Mouse (Mus musculus) cerebellum, adult 18-20 months (tissue): ENCODE measurements around the gene Creb3l1.

ENCODE experiments used
- DNase-seq, 2 experiments: peaks; one replicate each; pipeline ENCODE4 v3.0.0; 2021

The Creb3l1 gene

DNA sequence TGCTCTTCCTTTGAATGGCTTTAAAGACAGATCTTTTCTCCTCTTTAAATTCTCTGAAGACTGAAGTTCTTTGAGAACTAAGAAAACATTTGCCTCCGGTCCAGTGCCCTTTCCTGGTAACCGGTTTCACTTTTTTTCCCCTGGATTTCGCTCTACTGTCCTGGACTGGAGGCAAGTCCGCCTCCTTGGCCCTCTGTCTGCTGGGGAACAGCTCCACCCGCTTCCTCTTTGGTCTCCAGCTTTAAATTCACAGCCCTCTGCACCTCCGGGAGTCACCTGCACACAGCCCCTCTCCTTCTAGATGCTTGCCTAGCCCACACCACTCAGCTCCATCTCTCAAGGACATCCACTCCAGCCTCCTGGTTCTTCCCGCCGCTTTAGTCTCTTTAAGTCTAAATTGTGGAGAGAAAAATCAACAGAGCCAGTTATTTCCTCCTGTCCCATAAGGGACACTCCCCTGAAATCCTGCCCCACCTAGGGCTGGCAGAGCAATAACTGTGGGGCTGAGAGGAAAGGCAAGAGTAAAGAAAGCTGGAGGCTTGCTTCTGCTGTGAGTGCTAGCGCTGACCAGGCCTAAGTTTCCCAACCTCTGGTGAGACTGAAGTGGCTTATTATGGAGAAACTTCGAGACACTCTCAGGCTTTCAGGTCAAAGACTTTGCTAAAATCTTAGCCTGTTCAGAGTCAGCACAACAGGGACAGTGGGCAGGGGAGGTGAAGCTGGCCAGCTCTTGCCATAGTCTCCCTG, 5.3 kb upstream of the Creb3l1 start:
- DNase-seq, result no peak

DNA sequence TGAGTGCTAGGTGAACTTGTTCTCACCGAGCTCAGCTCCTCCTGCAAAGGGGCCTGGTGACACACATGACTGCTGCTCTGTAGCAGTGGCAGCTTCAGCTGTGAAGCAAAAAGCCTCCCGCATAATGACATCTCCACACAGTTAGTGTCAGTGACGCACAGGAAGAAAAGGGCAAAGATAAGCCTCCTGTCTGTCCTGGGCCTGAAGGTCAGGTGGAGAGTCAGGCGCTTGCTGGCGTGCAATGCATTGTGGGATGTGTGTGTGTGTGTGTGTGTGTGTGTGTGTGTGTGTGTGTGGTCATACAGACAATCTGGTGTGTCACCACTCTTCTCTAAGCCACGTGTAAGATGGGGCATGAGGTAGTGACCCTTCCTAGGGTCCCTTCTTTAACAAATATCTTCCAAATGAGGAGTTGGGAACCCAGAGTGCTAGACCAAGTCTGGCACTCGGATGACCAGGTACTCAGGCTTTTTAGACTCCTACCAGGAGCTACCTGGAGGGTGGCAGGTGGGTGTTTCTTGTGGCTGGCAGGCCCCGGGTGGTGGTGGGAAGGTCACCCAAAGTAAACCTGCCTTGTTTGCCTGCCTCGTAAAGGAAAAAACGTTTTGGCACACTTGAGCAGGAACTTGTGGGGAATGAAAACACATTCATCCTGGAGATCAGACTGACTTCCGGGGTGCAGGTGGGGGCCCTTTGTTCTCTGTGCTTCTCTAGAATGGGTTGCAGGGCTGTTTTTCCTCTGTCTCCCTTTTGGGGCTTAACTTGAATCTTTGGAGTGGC, 3.7 kb upstream of the Creb3l1 start:
- DNase-seq, result no peak

DNA sequence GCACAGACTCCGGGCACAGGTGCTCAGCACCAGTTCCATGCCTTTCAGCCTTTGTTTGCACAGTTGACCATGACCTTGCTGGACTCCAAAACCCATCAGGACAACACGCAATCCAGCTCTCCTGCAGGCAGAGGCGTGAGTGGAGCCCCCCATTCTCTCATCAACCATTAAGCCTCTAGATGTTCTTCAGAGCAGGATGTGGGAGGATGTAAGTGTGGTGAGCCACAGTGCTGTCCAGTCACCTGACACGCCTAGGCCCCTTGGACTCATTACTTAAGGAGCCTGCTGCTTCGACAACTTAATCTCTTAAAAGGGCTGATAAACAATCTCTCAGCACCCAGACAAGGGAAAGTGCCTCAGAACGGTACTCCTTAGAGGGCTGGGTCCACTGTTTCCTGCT, 1.7 kb upstream of the Creb3l1 start:
- no peak for DNase-seq

DNA sequence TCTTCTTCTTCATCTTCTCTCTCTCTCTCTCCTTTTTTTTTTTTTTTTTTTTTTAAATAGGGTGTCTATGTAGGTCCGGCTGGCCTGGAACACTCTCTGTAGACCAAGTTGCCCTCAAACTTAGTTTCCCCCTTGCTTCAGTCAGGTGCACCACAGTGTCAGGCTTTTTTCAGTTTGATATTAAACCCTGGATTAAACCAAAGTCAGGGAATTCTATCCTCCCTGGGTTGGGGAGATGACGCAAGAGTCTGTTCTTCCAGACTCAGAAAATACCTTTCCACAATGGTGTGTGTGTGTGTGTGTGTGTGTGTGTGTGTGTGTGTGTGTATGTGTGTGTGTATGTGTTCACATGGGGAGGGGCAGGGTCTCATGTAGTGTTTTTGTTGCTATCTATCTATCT, 900 bp upstream of the Creb3l1 start:
- DNase-seq, result no peak

DNA sequence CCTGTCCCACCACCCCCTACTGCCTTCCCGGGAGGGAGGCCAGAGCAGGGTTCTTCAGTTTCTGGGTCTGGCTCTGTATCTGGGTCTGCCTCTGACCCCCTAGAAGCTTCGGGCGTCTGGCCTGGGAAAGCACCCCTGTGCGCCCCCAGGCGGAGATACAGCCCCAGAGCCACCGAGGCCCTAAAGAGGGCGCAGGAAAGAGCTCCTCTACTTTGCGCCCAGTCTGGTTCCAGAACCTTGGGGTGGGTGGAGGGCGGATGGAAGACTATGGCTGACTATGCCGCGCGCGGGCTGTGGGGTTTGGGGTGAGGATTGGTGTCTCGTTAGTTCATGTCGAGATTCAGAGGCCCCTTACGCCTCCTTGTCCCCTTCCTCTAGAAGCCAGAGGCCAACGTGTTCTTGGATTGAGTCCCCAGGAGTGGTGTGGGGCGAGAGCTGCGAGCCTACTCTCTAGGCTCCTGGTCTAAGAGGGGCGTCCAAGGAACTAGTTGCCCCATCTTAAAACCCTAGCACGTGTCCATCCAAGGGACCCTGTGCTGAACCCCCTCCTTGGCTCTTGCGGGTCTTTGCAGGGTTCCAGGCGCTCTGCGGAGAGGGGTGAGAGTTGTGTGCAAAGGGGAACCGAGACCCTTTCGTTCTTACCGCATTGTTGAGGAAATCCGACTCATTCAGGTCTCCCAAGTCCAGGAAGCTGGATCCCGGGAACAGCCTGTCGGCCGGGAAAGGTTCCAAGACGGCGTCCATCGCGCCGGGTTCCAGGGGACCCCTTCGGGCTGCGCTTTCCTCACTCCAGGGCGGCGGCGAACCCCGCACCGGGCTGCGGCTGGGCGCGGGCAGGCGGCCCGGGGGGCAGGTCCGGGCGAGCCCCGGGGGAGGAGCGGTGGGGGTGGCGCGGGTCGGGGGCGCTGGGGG, 684 bp downstream of the Creb3l1 start:
- peak; percentile 28 to 38 for DNase-seq

DNA sequence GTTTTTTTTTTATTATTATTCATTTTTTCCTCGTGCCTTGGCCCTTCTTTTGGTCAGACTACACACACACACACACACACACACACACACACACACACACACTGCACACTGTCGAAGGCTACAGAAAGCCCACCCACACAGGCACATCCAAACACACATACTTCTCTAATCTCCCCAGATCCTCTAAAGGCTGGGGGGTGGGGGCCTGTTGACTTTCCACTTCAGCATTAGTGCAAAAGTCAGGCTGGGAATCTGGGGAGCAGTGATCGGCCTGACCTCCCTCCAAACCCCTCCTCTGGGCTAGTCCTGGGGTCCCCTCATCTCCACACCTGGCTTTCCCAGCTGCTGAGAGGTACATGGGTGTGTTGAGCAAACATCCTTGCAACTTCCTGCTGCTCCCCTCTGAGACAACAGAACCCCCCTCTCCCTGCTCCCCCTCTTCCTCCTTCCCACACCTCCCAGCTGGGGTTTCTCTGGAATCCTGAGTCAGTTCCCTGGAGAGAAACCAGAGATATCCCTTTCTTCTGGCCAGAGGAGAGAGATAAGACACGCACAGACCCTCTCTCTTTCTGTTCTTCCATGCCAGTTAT, 3.5 kb downstream of the Creb3l1 start:
- no peak for DNase-seq

DNA sequence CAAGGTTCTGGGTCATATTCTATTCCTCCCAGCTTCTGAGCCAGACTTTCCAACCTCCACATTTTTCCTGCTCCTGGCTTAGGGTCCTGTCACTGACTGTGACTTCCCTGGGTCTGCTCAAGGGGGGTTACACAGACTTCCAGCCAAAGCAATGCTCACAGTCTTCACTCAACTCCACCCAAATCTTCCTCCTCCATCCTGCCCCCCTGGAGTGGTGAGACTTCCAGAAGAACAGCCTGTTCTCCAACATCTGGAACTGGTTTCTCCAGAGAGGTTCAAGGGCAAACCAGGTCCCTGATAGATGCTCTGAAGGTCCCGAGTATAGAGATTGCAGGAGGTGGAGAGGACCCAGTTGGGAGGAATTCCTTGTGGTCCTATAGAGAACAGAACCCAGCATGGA, 6.9 kb downstream of the Creb3l1 start:
- no peak for DNase-seq

DNA sequence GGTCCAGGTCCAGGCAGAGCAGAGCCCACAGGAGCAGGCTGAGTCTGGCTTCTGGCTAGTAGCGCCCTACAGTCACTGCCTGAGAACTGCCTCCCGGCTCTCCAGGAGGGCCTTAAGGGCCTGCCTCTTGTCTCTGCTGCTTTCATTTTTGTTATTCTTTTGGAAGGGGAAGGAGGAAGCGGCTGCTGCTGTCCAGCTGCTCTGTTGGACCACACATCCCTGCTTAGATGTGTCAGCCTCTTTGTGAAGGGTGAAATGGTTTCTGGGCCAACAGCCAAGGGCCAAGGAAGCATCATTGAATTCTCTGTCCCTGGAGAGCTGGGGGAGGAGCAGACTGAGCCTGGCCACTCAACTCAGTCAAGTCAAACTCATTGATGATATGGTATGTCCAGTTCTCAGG, 7.3 kb downstream of the Creb3l1 start:
- peak in 1 of 2 experiments; percentile 26 for DNase-seq

DNA sequence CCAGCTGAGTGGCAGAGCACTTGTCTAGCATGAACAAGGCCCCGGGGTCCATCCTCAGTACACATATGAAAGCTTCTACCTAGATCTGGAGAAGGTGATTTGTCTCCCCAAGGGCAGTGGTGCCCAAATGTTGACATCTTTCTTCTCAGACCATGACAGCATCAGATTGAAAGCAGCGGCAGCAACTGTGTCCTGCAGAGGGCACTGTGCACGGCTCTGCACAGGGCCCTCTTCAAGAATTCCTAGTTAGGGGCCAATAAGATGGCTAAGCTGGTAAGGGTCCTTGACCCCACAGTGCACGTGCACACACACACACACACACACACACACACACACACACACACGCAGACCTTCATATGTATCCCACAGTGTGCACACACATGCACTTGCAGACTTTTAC, 9.4 kb downstream of the Creb3l1 start:
- DNase-seq, result no peak

DNA sequence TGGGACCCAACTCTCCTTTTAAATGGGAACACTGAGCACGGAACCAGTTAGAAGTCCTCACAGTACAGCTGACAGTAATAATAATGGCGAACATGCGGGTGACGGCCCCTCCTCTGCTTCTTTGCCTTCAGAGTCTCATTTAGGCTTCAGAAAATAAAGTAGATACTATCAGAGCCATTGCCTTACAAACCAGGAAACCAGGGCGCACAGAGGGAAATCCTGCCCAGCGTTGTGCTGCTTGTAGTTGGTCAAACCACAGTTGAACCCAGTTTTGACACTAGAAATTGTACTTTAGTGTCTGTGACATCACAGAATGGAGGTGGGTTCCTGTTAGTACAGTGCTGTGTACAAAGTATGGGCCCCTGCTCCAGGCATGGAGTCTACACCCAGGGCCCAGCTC, 10.1 kb downstream of the Creb3l1 start:
- DNase-seq, result no peak

DNA sequence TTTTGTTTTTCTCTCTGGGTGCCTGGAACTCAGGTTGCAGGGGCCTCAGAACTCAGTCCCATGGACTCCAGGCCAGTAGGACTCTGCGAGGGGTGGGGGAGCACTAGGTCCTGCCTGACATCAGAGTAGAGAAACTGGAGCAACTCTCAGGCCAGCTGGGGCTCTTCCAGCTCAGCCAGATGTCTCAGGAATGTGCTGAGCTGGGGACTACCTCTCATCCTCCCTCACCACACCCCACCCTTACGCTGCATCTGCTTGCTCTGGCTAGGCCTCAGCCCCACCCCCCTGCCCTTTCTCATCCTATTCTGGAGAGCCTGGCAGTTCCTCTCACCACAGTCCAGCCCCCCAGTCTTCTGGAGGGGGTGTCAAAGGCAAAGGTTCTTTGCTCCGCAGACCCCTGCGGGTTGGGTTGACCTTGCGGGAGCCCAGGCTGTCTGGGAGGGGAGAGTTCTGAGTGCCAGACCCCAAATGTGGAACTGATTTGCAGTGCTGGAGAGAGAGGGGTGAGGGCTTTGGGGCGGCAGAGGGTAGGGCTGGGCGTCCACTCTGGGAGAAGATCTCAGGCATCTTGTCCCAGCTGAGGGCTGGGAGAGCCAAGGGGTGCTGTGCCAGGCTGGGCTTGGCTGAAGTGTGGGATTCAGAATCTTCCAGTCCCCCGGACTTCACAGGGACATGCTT, 11.4 kb downstream of the Creb3l1 start:
- DNase-seq, result no peak

DNA sequence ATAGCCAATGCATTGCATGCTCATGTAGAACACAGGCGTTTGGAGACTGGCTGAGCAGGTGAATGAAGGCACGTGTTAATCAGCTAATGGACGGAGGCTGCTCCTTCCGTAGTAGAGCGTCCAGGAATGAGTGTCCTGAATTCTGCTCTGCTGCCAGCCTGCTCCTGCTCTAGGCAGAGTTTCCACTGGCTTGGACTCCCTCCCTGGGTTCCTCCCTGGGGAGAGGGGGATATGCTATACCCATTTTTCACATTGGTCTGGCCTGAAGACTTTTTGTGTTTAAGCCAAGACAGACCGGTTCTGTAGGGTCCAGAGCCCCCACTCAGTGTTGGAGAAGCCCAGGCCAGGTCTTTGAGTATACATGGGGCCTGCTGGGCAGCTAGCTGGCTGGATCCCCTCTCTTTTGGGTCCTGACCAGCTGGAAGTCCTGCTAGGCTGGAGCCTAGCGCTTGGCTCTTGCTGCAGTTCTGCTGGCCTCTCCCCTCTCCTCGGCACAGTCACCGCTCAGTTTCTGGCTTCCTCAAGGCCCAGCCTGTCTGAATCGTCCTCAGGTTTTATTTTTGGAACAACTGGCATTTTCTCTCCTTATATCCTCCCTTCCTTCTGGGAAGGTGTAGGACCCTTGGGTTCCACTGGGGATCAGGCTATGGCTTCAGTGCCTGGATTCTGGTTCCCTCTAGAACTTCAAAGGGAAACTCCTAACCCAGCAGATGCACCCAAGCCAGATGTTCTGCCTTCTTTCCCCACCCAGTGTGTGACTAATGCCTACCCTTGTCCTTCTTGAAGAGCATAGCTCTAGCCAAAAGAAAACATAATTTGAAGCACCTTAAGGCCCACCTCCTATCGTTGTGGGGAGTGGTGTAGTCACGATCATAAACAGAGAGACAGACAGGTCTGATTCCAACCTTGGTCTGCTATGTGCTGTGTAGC, 12.6 kb downstream of the Creb3l1 start:
- DNase-seq, result no peak

DNA sequence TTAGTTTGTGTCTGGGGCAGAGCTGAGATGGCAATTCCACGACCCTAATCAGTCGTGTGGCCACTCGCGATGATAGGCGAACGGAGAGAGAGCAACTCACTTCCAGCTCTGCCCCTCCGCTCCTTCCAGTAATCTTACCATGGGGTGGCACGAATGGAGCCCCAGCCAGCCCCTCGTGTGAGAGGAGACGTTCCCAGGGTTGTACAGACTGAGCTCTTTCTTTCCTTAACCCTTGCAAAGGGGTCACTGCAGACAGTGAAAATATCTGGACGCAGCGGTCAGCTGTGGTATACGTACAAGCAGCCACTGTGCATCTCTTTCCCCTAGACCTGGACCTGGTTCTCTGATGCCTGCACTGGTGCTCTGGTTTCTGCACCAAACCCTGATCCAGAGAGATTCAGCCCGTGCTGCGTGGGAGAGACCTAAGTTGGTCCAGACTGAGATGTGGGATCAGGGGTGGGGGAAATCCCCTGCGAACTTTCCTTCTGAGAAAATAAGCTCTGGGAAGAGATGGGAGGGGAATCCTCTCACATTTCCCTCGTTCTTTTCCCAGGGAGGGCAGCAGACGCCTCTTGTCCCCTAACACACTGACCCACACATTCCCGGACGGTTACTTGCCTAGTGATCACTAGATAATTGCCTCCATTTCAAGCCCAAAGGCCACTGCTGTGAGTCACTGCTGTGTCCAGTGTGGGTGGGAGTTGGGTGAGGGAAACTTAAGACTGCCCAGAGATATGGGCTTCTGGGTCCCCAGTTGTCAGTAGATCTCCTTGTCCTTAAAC, 15.5 kb downstream of the Creb3l1 start:
- DNase-seq, result no peak

DNA sequence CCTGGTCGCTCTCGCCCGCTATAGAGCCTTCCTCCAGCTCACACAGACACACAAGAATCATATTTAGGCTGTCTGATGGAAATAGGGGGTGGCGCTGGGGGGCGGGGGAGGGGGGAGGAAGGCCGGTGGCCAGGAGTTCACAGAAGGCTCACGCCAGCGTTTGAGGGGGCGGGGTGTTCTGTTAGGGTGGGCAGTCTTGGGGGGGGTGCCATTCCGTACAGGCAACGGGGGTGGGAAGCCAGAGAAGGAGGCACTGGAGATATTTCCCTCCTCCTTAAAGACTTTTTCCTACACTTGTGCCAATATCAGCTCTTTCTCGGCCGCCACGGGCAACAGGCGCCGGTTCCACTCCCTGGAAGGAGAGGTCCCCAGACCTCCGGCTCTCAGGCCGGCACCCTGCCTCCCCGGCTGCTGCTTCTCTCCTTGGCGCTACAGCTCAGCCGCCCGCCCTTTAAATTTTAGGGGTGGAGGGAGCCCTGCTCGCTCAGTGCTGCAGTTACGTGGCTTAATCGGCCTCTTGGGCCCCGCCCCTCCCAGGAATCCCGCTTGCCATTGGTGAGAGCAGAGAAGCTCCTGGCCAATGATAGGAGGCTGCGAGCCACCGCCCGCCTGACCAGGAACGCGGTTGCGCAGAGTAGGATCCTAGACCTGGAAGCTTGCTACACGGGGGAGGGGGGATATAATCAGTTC, 16.2 kb downstream of the Creb3l1 start:
- peak; percentile 97 to 100 for DNase-seq

DNA sequence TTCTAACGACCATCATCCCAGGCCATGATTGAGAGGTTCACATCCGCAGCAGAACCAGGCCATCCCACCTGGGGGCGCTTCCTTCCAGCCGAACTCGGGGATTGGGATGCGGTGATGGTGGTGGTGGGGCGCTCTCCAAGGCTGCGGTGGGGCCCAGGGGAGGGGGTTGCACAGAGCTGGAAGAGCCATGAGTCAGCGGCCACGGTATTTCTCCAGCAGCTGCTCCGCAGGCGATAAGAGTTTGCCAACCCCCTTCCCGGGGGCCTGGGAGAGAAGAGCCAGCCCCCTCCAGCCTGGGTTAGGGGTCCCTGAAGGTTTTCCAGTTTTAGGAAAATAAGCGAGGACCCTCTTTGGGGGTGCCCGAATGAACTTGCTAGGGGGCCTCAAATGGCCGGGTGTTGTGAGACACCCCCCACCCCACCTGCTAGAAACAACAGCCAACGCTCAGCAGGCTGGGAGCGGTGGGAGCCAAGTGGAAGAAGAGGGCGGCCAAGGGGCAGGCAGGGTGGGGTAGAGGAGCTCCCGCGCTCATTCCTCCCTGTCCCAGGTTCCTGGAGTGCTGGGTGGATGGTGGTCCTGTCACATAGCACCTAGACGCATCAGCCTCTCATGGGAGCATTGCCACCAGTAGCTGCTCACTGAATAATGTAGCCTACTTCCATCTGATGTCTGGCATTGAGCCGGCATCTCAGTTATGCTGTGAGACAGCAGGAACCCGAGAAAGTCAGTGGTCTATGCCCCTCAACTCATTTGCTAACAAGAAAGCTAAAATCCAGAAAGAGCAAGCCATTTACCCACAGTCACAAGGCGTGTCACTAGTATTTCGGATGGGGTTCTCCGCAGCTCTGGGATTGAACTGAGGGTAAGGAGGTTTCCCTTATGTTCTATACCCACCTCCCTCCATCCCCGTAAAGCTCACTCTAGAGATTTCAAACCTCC, 17.1 kb downstream of the Creb3l1 start:
- DNase-seq, result peak; percentile 66 to 69

DNA sequence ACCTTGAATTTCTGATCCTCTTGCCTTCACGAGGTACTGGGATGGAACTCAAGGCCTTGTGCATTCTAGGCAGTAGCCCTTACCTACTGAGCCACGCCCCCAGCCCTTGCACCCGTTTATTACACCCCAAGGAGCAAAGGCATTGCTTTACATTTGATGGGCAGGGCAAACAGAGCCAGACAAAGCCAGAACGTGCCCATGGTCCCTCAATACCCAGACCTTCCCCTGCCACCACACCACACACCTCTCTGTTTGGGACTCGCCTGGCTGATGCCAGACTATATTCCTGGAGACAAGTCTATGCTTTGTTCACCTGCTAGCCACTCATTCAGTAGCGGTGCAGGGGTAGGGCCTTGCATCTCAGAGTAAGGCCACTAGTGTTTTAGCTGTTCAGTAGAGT, 17.8 kb downstream of the Creb3l1 start:
- DNase-seq, result no peak

DNA sequence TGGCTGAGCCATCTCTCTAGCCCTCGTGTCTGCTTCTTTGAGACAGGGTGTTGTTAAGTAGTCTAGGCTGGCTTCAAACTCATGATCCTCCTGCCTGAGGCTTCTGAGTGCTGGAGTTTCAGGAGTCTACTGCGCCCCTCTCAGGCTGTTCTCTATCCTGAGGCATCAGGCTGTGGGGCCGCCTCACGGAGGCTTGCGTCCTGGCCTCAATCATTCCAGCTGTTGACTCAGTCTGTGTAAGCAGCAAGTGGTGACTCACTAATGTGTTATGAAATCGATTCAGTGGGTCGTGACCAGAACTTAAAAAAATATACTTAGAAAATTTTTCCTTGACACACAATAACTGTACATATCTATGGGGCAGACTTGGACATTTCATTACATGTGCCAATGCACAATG, 19.7 kb downstream of the Creb3l1 start:
- no peak for DNase-seq

DNA sequence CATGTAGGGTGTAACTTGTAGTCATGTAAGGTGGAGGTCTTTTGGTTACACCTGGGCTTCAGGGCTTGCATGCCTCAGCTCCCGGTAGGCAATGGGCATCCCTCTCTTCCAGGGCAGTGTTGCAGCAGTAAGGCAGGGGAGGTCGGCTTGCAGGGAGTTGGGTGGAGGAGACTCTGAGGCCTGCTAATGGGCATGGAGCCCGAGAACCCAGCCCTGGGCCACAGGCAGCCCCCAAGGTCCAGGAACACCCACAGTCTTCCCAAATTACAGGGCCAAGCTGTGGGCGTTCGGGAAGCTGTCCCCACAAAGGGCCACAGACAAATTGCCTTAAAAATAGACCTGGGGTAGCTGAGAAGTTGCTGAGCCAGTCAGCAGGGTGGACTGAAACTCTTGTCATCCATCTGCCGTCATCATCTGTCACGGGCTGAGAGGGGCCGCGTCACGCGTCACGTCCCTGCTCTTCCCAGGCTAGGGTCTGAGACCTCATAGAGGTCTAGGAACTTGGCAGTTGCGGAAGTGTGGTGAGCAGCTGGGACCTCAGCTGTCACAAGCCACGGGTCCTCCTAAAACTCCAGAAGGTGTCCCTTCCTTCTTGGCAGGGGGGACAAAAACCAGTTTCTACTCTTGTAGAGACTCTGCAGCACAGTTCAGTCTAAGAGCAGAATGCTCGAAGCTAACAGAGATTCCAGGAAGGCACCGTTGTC, 26.2 kb downstream of the Creb3l1 start:
- no peak for DNase-seq
